Mouse (Mus musculus) liver, adult 2 months (tissue): ENCODE data around the gene Lhfpl3. TPM values are rescaled to one million over a fixed set of nuclear protein-coding genes. Genes with fewer than 3 reads are reported as not detected.
A peak's percentile ranks its signal among the peaks of the same experiment; 100 is the strongest.

Experiments
- DNase-seq: peaks from one replicate; pipeline ENCODE4 v3.0.0-alpha.2; 2011; ENCODE audit warnings: low read depth, low spot score; ENCODE audit errors: extremely low read depth
- H3K27ac ChIP-seq: fragments of 200-500 bp; replicated peaks from 2 replicates; pipeline ENCODE4 v1.5.1; 2012; ENCODE audit warnings: low read depth, mild to moderate bottlenecking, control low read depth, inconsistent platforms, low read length; ENCODE audit not compliant: insufficient read depth
- H3K27me3 ChIP-seq: fragments of 200-500 bp; 2 replicates; pipeline ENCODE4 v1.6.1; 2012; ENCODE audit warnings: mild to moderate bottlenecking, moderate library complexity, low read length, inconsistent platforms; ENCODE audit not compliant: control insufficient read depth, insufficient read depth
- H3K36me3 ChIP-seq: fragments of 200-500 bp; 2 replicates; pipeline ENCODE4 v1.6.1; 2012; ENCODE audit warnings: low read length, inconsistent platforms; ENCODE audit not compliant: control insufficient read depth, insufficient read depth
- H3K4me1 ChIP-seq: fragments of 200-500 bp; 2 replicates; pipeline ENCODE4 v1.6.1; 2011; ENCODE audit warnings: low read length; ENCODE audit not compliant: control insufficient read depth, insufficient read depth
- H3K4me3 ChIP-seq: fragments of 200-500 bp; 2 replicates; pipeline ENCODE4 v1.5.1; 2011; ENCODE audit warnings: low read depth, mild to moderate bottlenecking, control low read depth, low read length, moderate library complexity; ENCODE audit not compliant: insufficient read depth
- H3K79me2 ChIP-seq: fragments of 200-500 bp; 2 replicates; pipeline ENCODE4 v1.6.1; 2012; ENCODE audit warnings: inconsistent platforms, mild to moderate bottlenecking, low read length, moderate library complexity; ENCODE audit not compliant: control insufficient read depth, insufficient read depth
- H3K9ac ChIP-seq: fragments of 200-500 bp; 2 replicates; pipeline ENCODE4 v1.6.1; 2012; ENCODE audit warnings: low read depth, mild to moderate bottlenecking, control low read depth, inconsistent platforms, low read length
- CTCF ChIP-seq: fragments of 200-500 bp; IDR thresholded peaks from 2 replicates; pipeline ENCODE4 v1.5.1; 2011; ENCODE audit warnings: low read depth, low read length, control low read depth
- POLR2A ChIP-seq: fragments of 200-500 bp; IDR thresholded peaks from 2 replicates; pipeline ENCODE4 v1.6.1; 2011; ENCODE audit warnings: low read length, control low read depth; ENCODE audit not compliant: insufficient read depth; ENCODE audit errors: extremely low read depth
- WGBS: fragments of 180-500 bp; shearing (Covaris S2); methylation state at CpG from one replicate; pipeline ENCODE4 v1.1.7; 2018; 5-methylcytosine and 5-hydroxymethylcytosine counted together
- polyA plus RNA-seq: library from polyadenylated mRNA; depleted of rRNA; stranded (reverse); fragments of >200 nt; gene quantifications from 2 replicates; pipeline ENCODE4 v1.2.3, GENCODE M21; 2012
- total RNA-seq: library from RNA; depleted of rRNA; stranded (reverse); fragments of >200 nt; gene quantifications from 2 replicates; pipeline ENCODE4 v1.2.3, GENCODE M21; 2014

Gene Lhfpl3
- total and polyA plus RNA-seq, 2 experiments, result 0.02 TPM; not detected in 1

DNA sequence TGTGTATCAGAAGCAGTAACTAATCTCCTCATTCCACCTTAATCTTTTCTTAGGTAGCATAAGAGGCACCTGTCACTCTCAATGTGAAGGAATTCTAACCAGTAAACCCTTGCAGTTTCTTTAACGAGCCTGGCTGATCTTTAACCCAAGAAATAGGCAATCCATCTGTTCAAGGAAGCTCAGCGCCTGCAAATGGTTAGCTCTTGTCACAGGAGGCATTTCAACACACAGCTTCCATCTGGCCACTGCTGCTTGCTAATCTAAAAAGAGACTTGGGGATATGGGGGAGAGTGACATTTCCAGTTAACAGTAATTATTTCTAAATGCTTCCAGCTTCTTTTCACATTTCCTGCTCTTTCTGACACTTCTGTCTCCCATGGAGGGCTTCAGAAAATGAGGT, 182.9 kb downstream of the Lhfpl3 start:
- 62% methylated on average over 2 of the region's 2 CpGs for WGBS

GRCm38 (mm10) chr5:22943306-22943705, 197.4 kb downstream of the Lhfpl3 start:
- Histone ChIP-seq H3K27ac (no peak overlapping the region), H3K4me1 (no peaks in the 10 kb centered on the region), H3K4me3 (no peak overlapping the region), H3K79me2 (no peaks in the 10 kb centered on the region), H3K27me3 (no peaks in the 10 kb centered on the region), H3K36me3 (no peaks in the 10 kb centered on the region), H3K9ac (no peak overlapping the region)
- TF ChIP-seq POLR2A, result no peak
- no peak for TF ChIP-seq CTCF
- WGBS, result 54% methylated on average over 5 of the region's 5 CpGs
- no peak for DNase-seq

More for the DNA sequence above, 182.9 kb downstream of the Lhfpl3 start:
- Histone ChIP-seq H3K27me3 (no peaks in the 10 kb centered on the region), H3K4me1 (no peaks in the 10 kb centered on the region), H3K79me2 (no peaks in the 10 kb centered on the region), H3K9ac (no peak overlapping the region), H3K36me3 (no peaks in the 10 kb centered on the region), H3K27ac (no peak overlapping the region), H3K4me3 (no peak overlapping the region)
- no peak for TF ChIP-seq CTCF
- TF ChIP-seq POLR2A, result no peak
- DNase-seq, result no peak

- Histone ChIP-seq H3K4me3 (no peak overlapping the region), H3K79me2 (no peaks in the 10 kb centered on the region), H3K27ac (no peak overlapping the region), H3K9ac (no peak overlapping the region), H3K36me3 (no peaks in the 10 kb centered on the region), H3K27me3 (no peaks in the 10 kb centered on the region), H3K4me1 (no peaks in the 10 kb centered on the region)
- 59% methylated on average over 6 of the region's 6 CpGs for WGBS
- DNase-seq, result peak; percentile 5
- peak; percentile 72 for TF ChIP-seq CTCF
- TF ChIP-seq POLR2A, result no peak
These were observed 217.4 kb downstream of the Lhfpl3 start for GRCm38 (mm10) chr5:22963300-22963699.

- no peaks in the 10 kb centered on the region for H3K79me2 ChIP-seq
- no peak overlapping the region for H3K9ac ChIP-seq
- DNase-seq, result no peak
- WGBS, result 79% methylated on average over 2 of the region's 2 CpGs
- no peak overlapping the region for H3K27ac ChIP-seq
- no peak for TF ChIP-seq CTCF
- H3K4me3 ChIP-seq, result no peak overlapping the region
- H3K36me3 ChIP-seq, result no peaks in the 10 kb centered on the region
- peaks cover 2% of the 10 kb centered on the region; the same call in 1 of the 2 replicates for H3K4me1 ChIP-seq
- no peaks in the 10 kb centered on the region for H3K27me3 ChIP-seq
These were observed 240.9 kb downstream of the Lhfpl3 start for GRCm38 (mm10) chr5:22986771-22987170.

GRCm38 (mm10) chr5:22999811-23000210, 254.0 kb downstream of the Lhfpl3 start:
- TF ChIP-seq POLR2A (no peak), CTCF (no peak)
- no peak overlapping the region for H3K27ac ChIP-seq

DNA sequence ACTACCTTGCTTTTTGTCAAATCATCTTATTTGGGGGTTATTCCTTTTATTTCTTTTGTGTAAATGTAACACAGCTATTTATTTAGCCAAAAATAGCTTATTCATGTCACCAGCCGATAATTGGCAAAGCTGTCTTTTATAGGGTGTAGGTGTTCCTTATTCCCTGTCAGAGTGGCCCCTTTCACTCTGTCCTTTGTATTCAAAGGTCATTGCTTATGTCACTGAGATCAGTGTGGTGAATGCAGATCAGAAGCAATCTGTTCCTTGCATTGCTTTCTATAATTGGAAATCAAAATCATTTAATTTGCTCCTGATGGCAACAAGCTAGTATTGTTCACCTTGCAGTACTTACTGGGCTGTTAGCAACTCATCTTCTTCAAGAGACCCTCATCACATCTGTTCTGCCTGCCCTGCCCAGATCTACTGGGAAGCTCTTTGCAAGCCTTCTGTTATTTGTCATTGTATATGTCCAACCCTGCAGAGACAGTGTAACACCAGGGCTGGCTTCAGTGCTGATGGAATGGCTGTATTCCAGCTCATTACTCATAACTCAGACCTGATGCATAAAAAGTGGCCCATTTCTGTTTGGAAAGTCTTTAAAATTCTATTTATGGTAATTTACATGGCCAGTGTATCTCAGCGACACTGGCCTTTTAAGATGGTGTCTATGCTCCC, 257.4 kb downstream of the Lhfpl3 start:
- DNase-seq, result no peak
- H3K36me3 ChIP-seq, result no peaks in the 10 kb centered on the region
- 76% methylated on average over 2 of the region's 2 CpGs for WGBS
- no peaks in the 10 kb centered on the region for H3K27me3 ChIP-seq
- TF ChIP-seq POLR2A (no peak), CTCF (no peak)
- no peak overlapping the region for H3K4me3 ChIP-seq
- H3K27ac ChIP-seq, result no peak overlapping the region
- no peak overlapping the region for H3K9ac ChIP-seq
- H3K79me2 ChIP-seq, result no peaks in the 10 kb centered on the region
- no peaks in the 10 kb centered on the region for H3K4me1 ChIP-seq

More at GRCm38 (mm10) chr5:22999811-23000210, 254.0 kb downstream of the Lhfpl3 start:
- no peaks in the 10 kb centered on the region for H3K27me3 ChIP-seq
- no peaks in the 10 kb centered on the region for H3K36me3 ChIP-seq
- H3K4me3 ChIP-seq, result no peak overlapping the region
- H3K9ac ChIP-seq, result no peak overlapping the region
- no peaks in the 10 kb centered on the region for H3K4me1 ChIP-seq
- DNase-seq, result no peak
- H3K79me2 ChIP-seq, result no peaks in the 10 kb centered on the region
- 62% methylated on average over 3 of the region's 3 CpGs for WGBS
